Mouse (Mus musculus): ENCODE results near the gene Pygl.
"Not testable (repeated sequence)": the region's sequence is repeated elsewhere in the genome, so short reads cannot be mapped to it uniquely, and the experiment has no call there.

Pygl gene

DNA sequence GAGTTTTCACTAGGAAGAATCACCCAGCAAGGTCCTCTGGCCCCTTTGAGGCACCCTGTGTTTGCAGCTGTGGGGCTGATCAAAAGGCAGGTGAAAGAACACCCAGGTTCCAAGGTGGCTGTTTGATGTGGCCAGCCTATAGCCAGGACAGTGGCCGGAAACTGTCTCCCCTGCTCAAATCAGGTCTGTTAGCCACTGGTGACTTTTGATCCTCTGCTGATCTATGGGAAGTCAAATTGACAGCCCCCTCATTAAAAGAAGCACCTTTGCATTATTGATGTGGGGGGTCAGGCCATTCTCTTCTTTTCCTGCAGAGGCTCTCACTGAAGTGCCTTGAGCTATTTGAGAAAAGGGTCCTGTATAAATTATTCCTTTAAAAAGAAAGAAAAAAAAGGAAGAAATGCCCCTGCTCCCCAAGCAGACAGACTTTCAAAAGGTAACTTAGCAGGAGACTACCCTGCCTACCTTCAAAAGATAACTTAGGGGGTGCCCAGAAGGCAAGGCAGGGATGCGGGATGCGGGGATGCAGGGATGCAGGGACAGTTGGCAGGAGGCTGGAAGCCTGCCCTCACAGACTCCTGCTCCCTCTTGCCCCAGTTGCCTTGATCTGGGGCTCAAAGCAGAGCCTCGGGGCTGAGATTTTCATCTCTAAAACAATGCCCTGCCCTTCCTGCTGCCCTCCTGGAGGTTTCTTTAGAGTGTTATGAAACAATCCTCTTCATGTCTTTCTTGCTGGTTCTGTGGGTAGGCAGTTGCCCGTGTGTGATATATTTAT, 73.8 kb downstream of the Pygl start:
- no peak for DNase-seq (ENCODE audit: low read depth, low spot score)

DNA sequence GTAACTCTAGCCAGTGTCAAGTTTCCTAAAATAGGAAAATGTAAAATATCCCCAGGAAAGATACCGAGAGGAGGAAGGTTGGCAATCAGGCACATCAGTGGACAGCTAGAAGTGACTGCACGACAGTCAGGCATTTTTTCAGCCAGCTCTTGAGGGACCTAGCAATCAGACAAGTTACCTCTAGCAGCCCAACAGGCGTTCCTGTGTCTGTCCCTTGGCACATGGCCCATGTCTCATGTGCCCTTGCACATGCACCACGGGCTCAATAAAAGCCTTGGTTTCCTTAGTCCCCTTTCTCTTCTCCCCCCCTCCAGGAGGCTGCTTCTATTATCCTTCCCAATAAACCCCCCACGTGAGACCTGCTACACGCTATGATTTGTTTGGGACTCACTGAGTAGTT, 75.1 kb downstream of the Pygl start:
- DNase-seq (ENCODE audit: low read depth, low spot score), result no peak

DNA sequence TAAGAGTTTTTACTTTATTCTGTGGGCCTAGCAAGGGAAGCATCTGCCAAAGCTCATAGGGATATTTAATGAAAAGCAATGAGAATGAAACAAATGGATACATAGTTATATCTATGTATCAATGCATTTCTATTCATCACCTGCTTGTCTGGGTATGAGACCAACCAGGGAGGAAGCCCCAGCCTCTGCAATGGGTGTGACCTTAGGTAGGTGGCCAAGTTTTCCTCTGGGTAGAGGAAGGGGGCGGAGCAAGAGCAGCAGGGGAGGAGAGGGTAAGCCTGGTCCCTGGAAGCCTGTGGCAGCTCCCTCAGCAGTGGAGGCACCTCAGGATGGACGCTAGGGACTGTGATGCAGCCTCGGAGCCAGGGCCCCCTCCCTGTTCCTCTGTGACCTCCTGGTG, 77.4 kb downstream of the Pygl start, which contains the start of gene Abhd12b:
TSS of gene Abhd12b (plus strand) at position 301 of the 400 bp plus-strand sequence.
- DNase-seq (ENCODE audit: low read depth, low spot score), result no peak

DNA sequence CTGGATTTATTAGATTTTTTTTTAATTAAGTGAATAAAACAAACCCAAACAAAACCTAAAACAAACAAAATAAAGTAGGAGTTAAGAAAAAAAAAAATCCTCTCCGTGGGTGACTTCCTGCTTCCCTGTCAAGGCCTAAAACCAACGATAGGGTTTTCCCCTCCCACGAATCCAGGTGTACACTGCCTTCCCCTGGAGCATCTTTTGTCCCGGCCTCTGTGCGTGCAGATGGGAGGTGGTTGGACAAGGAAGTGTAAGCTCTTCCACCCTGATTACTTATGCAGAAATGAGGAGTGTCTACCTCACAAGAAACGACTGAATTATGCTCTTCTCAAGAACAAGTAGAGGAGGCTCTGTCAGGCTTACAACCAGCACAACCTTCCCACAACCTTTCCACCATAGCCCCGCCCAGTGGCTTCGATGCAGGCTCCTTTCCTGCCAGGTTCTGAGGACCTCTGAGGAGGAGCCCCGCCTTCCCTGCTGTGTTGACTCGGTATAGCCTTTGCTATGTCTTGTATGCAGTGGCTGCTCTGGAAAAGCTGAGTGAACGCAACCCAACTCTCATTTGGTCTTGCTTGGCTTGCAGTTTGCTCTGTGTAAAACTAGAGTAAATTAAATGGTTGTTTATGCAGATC, 82.5 kb downstream of the Pygl start:
- DNase-seq (ENCODE audit: low read depth, low spot score), result peak; percentile 52

DNA sequence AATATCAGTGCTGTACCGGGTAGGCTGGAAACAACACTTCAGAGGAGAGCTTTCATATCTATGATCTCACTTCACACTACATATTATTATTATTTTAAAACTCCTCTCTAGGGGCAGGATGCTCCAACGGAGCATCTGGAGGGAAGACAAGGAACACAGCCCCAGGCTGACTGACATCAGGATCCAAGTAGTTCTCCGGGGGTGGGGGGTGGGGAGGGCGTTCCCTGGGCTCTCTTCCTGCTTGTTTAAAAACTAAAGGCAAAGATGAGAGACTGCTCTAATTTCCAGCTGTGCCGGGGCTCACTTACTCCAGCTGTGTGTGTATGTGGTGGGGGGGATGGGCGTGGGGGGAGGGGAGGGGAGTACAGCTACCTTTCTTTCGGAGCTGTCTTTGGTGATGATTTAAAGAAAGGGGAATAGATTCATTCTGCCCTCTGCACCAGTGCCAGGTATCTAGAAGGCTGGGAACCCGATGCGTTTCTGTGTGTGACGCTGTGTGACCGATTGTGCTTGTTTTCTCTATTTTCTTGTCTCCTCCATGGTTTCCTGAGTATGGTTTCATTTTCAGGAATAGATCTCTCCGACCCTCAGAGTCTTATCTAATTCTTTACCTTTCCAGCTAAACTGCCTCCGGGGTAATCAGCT, 83.2 kb downstream of the Pygl start:
- DNase-seq (ENCODE audit: low read depth, low spot score), result no peak

DNA sequence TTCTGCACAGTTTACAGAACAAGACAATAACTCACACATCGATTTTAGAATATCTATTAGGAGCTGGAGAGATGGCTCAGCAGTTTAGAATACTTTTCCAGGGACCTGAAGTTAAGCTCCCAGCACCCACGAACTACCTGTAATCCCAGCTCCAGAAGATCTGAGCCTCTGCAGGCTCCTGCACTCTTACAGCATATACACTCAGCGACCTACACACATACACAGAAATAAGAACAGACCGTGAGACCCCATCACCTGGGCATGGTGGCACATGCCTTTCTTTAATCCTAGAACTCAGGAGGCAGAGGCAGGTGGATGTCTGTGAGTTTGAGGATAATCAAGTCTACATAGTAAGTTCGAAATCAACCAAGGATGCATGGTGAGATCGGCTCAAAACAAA, 85.7 kb downstream of the Pygl start:
- DNase-seq (ENCODE audit: low read depth, low spot score), result no peak

DNA sequence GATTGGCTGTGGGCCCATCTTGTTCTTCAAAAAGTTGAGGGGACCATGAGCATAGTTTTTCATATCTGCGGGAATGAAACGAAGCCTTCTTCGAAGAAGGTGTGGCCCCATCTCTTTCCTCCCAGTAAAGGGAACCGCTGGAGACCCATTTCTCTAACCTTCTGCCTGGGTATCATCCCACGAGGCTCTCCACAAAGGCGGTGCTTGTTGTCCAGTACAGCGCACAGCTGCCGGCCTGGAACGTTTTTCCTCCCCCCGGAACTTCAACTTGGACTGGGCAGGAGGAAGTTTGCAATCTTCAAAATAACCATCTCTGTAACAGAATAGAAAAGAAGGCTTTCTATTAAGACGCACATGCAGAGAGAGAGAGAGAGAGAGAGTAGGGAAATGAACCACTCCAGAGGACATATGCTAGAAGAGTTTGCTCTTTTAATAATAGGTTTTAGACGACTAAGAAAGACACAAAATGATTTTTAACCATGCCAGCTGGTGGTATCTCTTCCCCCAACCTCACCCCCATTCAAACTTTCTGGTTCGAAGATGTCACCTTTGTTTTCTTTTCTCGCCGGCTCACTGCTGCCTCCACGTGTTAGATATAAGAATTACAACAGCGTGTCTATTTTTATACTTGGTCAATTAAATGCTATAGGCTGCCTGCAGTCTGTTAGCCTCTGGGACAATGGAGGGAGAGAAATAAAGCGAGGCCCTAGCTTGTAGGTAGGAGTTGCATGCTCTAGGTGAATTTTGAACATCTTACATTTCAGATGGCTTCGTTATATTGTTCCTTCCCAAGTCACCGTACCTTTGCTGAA, 86.4 kb downstream of the Pygl start:
- peak; percentile 72 for DNase-seq (ENCODE audit: low read depth, low spot score)

DNA sequence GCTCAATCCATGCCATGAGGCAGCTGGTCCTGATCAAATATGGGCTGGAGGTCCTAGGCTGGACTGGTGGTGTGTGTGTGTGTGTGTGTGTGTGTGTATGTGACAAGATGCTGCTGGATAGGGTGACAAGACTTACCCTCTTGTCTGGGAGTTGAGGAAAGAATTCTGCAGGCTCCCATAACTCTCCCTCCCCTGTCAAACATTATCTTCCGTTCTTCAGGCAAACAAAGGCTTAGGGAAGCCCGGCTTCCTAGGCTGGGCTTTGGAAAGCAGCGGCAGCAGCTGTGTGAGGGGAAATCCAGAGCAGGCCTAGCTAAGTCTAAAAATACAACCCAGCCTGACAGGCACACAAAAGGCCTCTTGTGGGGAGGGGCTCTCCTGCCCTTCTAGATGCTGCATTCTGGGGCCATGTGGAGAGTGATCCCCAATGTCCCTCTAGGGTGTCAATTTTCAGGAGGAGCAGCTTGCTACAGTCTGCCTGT, 87.1 kb downstream of the Pygl start:
- DNase-seq (ENCODE audit: low read depth, low spot score), result not testable (repeated sequence)

DNA sequence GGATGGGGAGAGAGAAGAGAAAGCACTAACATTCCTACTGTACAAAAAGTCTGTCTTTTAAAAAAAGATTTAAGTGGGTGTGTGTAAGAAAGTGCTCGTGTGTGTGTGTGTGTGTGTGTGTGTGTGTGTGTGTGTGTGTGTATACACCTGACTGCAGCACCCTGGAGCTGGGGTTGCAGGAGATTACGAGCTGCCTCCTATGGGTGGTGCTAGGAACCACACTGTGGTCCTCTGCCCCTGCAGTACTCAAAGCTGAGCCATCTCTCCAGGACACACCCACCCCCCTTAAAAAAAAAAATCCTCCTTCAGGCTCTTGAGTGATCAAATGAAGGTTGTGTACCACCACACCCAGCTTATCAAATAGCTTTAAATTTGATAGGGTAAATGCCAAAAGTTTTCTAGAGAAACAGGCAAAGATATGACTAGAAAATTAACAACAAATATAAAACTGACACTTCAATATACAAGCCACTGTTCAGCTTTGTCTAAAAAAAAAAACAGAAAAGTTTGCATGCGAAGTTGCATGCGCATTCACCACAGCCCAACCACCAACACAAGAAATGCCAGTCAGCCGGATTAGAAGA, 90.2 kb downstream of the Pygl start:
- DNase-seq (ENCODE audit: low read depth, low spot score), result peak; percentile 35
